Mouse (Mus musculus): ENCODE measurements at regions not wholly inside any gene's neighbourhood (a gene's known extent, or its start where the extent isn't known, plus 50 kb on each side); places are given as distances from the start of the nearest gene placed in this dataset.
"Not testable (repeated sequence)": the region's sequence is repeated elsewhere in the genome, so short reads cannot be mapped to it uniquely, and the experiment has no call there.

- no peak for ATAC-seq
Measured at GRCm38 (mm10) chr1:141842547-141842946, 1596.6 kb downstream of the Kcnt2 start.

GRCm38 (mm10) chr1:141853841-141854240, 1607.9 kb downstream of the Kcnt2 start:
- H3K36me3 ChIP-seq (ENCODE audit: insufficient read depth, low read length); H3K27ac ChIP-seq (ENCODE audit: low read length); H3K4me1 ChIP-seq (ENCODE audit: insufficient read depth, low read depth, low read length); H3K4me2 ChIP-seq (replicated peaks; ENCODE audit: low read depth, low read length); ATAC-seq; DNase-seq (ENCODE audit: low spot score); H3K27me3 ChIP-seq (replicated peaks; ENCODE audit: insufficient read depth, low read length); H3K4me3 ChIP-seq (ENCODE audit: low read depth, low read length); H3K9ac ChIP-seq (replicated peaks; ENCODE audit: low read depth); H3K9me3 ChIP-seq (ENCODE audit: low read length): not testable (repeated sequence)
- 56% methylated on average over 1 of the region's 1 CpGs for WGBS

More at GRCm38 (mm10) chr1:141842547-141842946, 1596.6 kb downstream of the Kcnt2 start:
- no peak overlapping the region for H3K4me2 ChIP-seq (replicated peaks; ENCODE audit: low read depth, low read length)
- no peaks in the 10 kb centered on the region for H3K9me3 ChIP-seq (ENCODE audit: low read length)
- TF ChIP-seq EP300 (IDR thresholded peaks at IDR 0.05) (no peak), CTCF (IDR thresholded peaks at IDR 0.05) (no peak)
- no peaks in the 10 kb centered on the region for H3K27me3 ChIP-seq (replicated peaks; ENCODE audit: insufficient read depth, low read length)
- no peaks in the 10 kb centered on the region for H3K4me1 ChIP-seq (ENCODE audit: insufficient read depth, low read depth, low read length)
- 82% methylated on average over 2 of the region's 2 CpGs for WGBS
- no peak overlapping the region for H3K9ac ChIP-seq (replicated peaks; ENCODE audit: low read depth)
- no peak for DNase-seq (ENCODE audit: low spot score)
- H3K4me3 ChIP-seq (ENCODE audit: low read depth, low read length), result no peak overlapping the region
- H3K27ac ChIP-seq (ENCODE audit: low read length), result no peak overlapping the region
- H3K36me3 ChIP-seq (ENCODE audit: insufficient read depth, low read length), result no peaks in the 10 kb centered on the region

- no peak for DNase-seq (ENCODE audit: low spot score)
- H3K27me3 ChIP-seq (replicated peaks; ENCODE audit: insufficient read depth, low read length), result no peaks in the 10 kb centered on the region
- no peak overlapping the region for H3K9ac ChIP-seq (replicated peaks; ENCODE audit: low read depth)
- no peak overlapping the region for H3K4me3 ChIP-seq (ENCODE audit: low read depth, low read length)
- no peaks in the 10 kb centered on the region for H3K36me3 ChIP-seq (ENCODE audit: insufficient read depth, low read length)
- no peaks in the 10 kb centered on the region for H3K4me1 ChIP-seq (ENCODE audit: insufficient read depth, low read depth, low read length)
- TF ChIP-seq EP300 (IDR thresholded peaks at IDR 0.05) (no peak), CTCF (IDR thresholded peaks at IDR 0.05) (no peak)
- no peak overlapping the region for H3K27ac ChIP-seq (ENCODE audit: low read length)
- no peak for ATAC-seq
- WGBS, result 50% methylated on average over 4 of the region's 4 CpGs
- H3K9me3 ChIP-seq (ENCODE audit: low read length), result no peaks in the 10 kb centered on the region
- H3K4me2 ChIP-seq (replicated peaks; ENCODE audit: low read depth, low read length), result no peak overlapping the region
Measured at GRCm38 (mm10) chr1:141884356-141884755, 1638.4 kb downstream of the Kcnt2 start.

GRCm38 (mm10) chr1:141897924-141898455, 1652.0 kb downstream of the Kcnt2 start:
- H3K4me3 ChIP-seq (ENCODE audit: low read depth, low read length), result no peak overlapping the region
- WGBS, result 74% methylated on average over 8 of the region's 8 CpGs
- no peak overlapping the region for H3K9ac ChIP-seq (replicated peaks; ENCODE audit: low read depth)
- no peak for ATAC-seq
- no peaks in the 10 kb centered on the region for H3K4me1 ChIP-seq (ENCODE audit: insufficient read depth, low read depth, low read length)
- H3K27me3 ChIP-seq (replicated peaks; ENCODE audit: insufficient read depth, low read length), result no peaks in the 10 kb centered on the region
- H3K4me2 ChIP-seq (replicated peaks; ENCODE audit: low read depth, low read length), result no peak overlapping the region
- no peak overlapping the region for H3K27ac ChIP-seq (ENCODE audit: low read length)
- H3K36me3 ChIP-seq (ENCODE audit: insufficient read depth, low read length), result no peaks in the 10 kb centered on the region
- DNase-seq (ENCODE audit: low spot score), result no peak
- H3K9me3 ChIP-seq (ENCODE audit: low read length), result no peaks in the 10 kb centered on the region
- TF ChIP-seq CTCF (IDR thresholded peaks at IDR 0.05) (no peak), EP300 (IDR thresholded peaks at IDR 0.05) (no peak)

GRCm38 (mm10) chr1:141911714-141912398, 1665.9 kb downstream of the Kcnt2 start:
- DNase-seq (ENCODE audit: low spot score) (no peak), ATAC-seq (no peak)

GRCm38 (mm10) chr1:141926194-141926593, 1680.2 kb downstream of the Kcnt2 start:
- no peaks in the 10 kb centered on the region for H3K4me1 ChIP-seq (ENCODE audit: insufficient read depth, low read depth, low read length)
- TF ChIP-seq EP300 (IDR thresholded peaks at IDR 0.05), result no peak
- TF ChIP-seq CTCF (IDR thresholded peaks at IDR 0.05), result no peak
- 88% methylated on average over 1 of the region's 1 CpGs for WGBS
- H3K4me3 ChIP-seq (ENCODE audit: low read depth, low read length), result no peak overlapping the region
- no peak overlapping the region for H3K4me2 ChIP-seq (replicated peaks; ENCODE audit: low read depth, low read length)
- DNase-seq (ENCODE audit: low spot score) (no peak), ATAC-seq (no peak)
- H3K27ac ChIP-seq (ENCODE audit: low read length), result no peak overlapping the region
- no peaks in the 10 kb centered on the region for H3K36me3 ChIP-seq (ENCODE audit: insufficient read depth, low read length)
- no peaks in the 10 kb centered on the region for H3K27me3 ChIP-seq (replicated peaks; ENCODE audit: insufficient read depth, low read length)
- no peak overlapping the region for H3K9ac ChIP-seq (replicated peaks; ENCODE audit: low read depth)
- H3K9me3 ChIP-seq (ENCODE audit: low read length), result no peaks in the 10 kb centered on the region

More at GRCm38 (mm10) chr1:141911714-141912398, 1665.9 kb downstream of the Kcnt2 start:
- no peaks in the 10 kb centered on the region for H3K4me1 ChIP-seq (ENCODE audit: insufficient read depth, low read depth, low read length)
- no peaks in the 10 kb centered on the region for H3K9me3 ChIP-seq (ENCODE audit: low read length)
- no peaks in the 10 kb centered on the region for H3K36me3 ChIP-seq (ENCODE audit: insufficient read depth, low read length)
- H3K27me3 ChIP-seq (replicated peaks; ENCODE audit: insufficient read depth, low read length), result no peaks in the 10 kb centered on the region
- WGBS, result 82% methylated on average over 7 of the region's 7 CpGs
- H3K27ac ChIP-seq (ENCODE audit: low read length), result no peak overlapping the region
- H3K4me2 ChIP-seq (replicated peaks; ENCODE audit: low read depth, low read length), result no peak overlapping the region
- no peak overlapping the region for H3K4me3 ChIP-seq (ENCODE audit: low read depth, low read length)
- no peak for TF ChIP-seq EP300 (IDR thresholded peaks at IDR 0.05)
- TF ChIP-seq CTCF (IDR thresholded peaks at IDR 0.05), result no peak
- H3K9ac ChIP-seq (replicated peaks; ENCODE audit: low read depth), result no peak overlapping the region
